Mouse (Mus musculus): ENCODE measurements around the gene Etl4. TPM values are rescaled to one million over a fixed set of nuclear protein-coding genes. Genes with fewer than 3 reads are reported as not detected.
"Not testable (repeated sequence)": the region's sequence is repeated elsewhere in the genome, so short reads cannot be mapped to it uniquely, and the experiment has no call there.

The Etl4 gene
- total RNA-seq, 4 experiments from 2014 or later, result 83.0 to 91.4 (median 88.6) TPM

GRCm38 (mm10) chr2:20294596-20294995 is 385.0 kb downstream of the Etl4 start:
- DNase-seq (ENCODE audit: low spot score in 2 of 2), result no peak

- DNase-seq (ENCODE audit: low spot score in 2 of 2), result no peak
These were observed 392.9 kb downstream of the Etl4 start for GRCm38 (mm10) chr2:20302517-20302916.

- DNase-seq (ENCODE audit: low spot score in 2 of 2), result no peak
These were observed 415.4 kb downstream of the Etl4 start for GRCm38 (mm10) chr2:20324954-20325353.

GRCm38 (mm10) chr2:20336176-20336575 is 426.6 kb downstream of the Etl4 start:
- no peak for DNase-seq (ENCODE audit: low spot score in 2 of 2)

- no peak for DNase-seq (ENCODE audit: low spot score in 2 of 2)
These were observed 429.6 kb downstream of the Etl4 start for GRCm38 (mm10) chr2:20339016-20339734.

GRCm38 (mm10) chr2:20339919-20340318 is 430.3 kb downstream of the Etl4 start:
- DNase-seq (ENCODE audit: low spot score in 2 of 2), result no peak

GRCm38 (mm10) chr2:20346873-20347272 is 437.3 kb downstream of the Etl4 start:
- no peak for DNase-seq (ENCODE audit: low spot score in 2 of 2)

- DNase-seq (ENCODE audit: low spot score in 2 of 2), result no peak
These were observed 439.7 kb downstream of the Etl4 start for GRCm38 (mm10) chr2:20349268-20349667.

GRCm38 (mm10) chr2:20352796-20353195 is 443.2 kb downstream of the Etl4 start:
- DNase-seq (ENCODE audit: low spot score in 2 of 2), result no peak

- no peak for DNase-seq (ENCODE audit: low spot score in 2 of 2)
These were observed 467.4 kb downstream of the Etl4 start for GRCm38 (mm10) chr2:20377026-20377425.

GRCm38 (mm10) chr2:20380874-20381273 is 471.3 kb downstream of the Etl4 start:
- not testable (repeated sequence) for DNase-seq (ENCODE audit: low spot score in 2 of 2)

- no peak for DNase-seq (ENCODE audit: low spot score in 2 of 2)
These were observed 484.5 kb downstream of the Etl4 start for GRCm38 (mm10) chr2:20394083-20394482.

- DNase-seq (ENCODE audit: low spot score in 2 of 2), result no peak
These were observed 487.4 kb downstream of the Etl4 start for GRCm38 (mm10) chr2:20396978-20397377.

- no peak for DNase-seq (ENCODE audit: low spot score in 2 of 2)
These were observed 491.0 kb downstream of the Etl4 start for GRCm38 (mm10) chr2:20400556-20400955.

GRCm38 (mm10) chr2:20404395-20404794 is 494.8 kb downstream of the Etl4 start:
- no peak for DNase-seq (ENCODE audit: low spot score in 2 of 2)

GRCm38 (mm10) chr2:20407101-20407500 is 497.5 kb downstream of the Etl4 start:
- peak in 1 of 2 experiments; percentile 21 for DNase-seq (ENCODE audit: low spot score in 2 of 2)

- no peak for DNase-seq (ENCODE audit: low spot score in 2 of 2)
These were observed 505.3 kb downstream of the Etl4 start for GRCm38 (mm10) chr2:20414856-20415255.

- DNase-seq (ENCODE audit: low spot score in 2 of 2), result no peak
These were observed 507.5 kb downstream of the Etl4 start for GRCm38 (mm10) chr2:20416934-20417614.

- DNase-seq (ENCODE audit: low spot score in 2 of 2), result no peak
These were observed 508.4 kb downstream of the Etl4 start for GRCm38 (mm10) chr2:20417998-20418397.

- no peak for DNase-seq (ENCODE audit: low spot score in 2 of 2)
These were observed 510.4 kb downstream of the Etl4 start for GRCm38 (mm10) chr2:20419975-20420374.

- no peak for DNase-seq (ENCODE audit: low spot score in 2 of 2)
These were observed 512.7 kb downstream of the Etl4 start for GRCm38 (mm10) chr2:20422275-20422674.

- DNase-seq (ENCODE audit: low spot score in 2 of 2), result no peak
These were observed 524.1 kb downstream of the Etl4 start for GRCm38 (mm10) chr2:20433656-20434055.

- DNase-seq (ENCODE audit: low spot score in 2 of 2), result no peak
These were observed 526.0 kb downstream of the Etl4 start for GRCm38 (mm10) chr2:20435530-20435929.

All from layer of hippocampus, adult 8-10 months (tissue).